Mouse (Mus musculus) heart, embryonic 16.5 days (tissue): ENCODE measurements around the gene Gpr87. TPM values are rescaled to one million over a fixed set of nuclear protein-coding genes. Genes with fewer than 3 reads are reported as not detected.

ENCODE experiments used
- ATAC-seq: fragments of 200-750 bp; cut with Nextera tagmentation; replicated peaks from 2 replicates; pipeline ENCODE4 v1.8.0; 2017; ENCODE audit warnings: moderate number of reproducible peaks; ENCODE audit not compliant: insufficient read depth, low FRiP score; ENCODE audit errors: extremely low read depth
- H3K27ac ChIP-seq: fragments of 300-500 bp; sonication (generic); 2 replicates; pipeline ENCODE4 v1.5.1; 2014; ENCODE audit warnings: mild to moderate bottlenecking, low read length, control low read depth, moderate library complexity
- H3K27me3 ChIP-seq: fragments of 300-500 bp; sonication (generic); 2 replicates; pipeline ENCODE4 v1.6.1; 2014; ENCODE audit warnings: low read length, mixed read lengths; ENCODE audit not compliant: control insufficient read depth, insufficient read depth
- H3K36me3 ChIP-seq: fragments of 300-500 bp; sonication (generic); 2 replicates; pipeline ENCODE4 v1.6.1; 2014; ENCODE audit not compliant: control insufficient read depth, insufficient read depth
- H3K4me1 ChIP-seq: fragments of 300-500 bp; sonication (generic); 2 replicates; pipeline ENCODE4 v1.6.1; 2014; ENCODE audit warnings: low read length, mixed read lengths; ENCODE audit not compliant: control insufficient read depth, insufficient read depth
- H3K4me2 ChIP-seq: fragments of 300-500 bp; sonication (generic); 2 replicates; pipeline ENCODE4 v1.6.1; 2014; ENCODE audit warnings: low read depth, mild to moderate bottlenecking, control low read depth, low read length
- H3K4me3 ChIP-seq: fragments of 300-500 bp; sonication (generic); 2 replicates; pipeline ENCODE4 v1.5.1; 2014; ENCODE audit warnings: mild to moderate bottlenecking, control low read depth, low read length
- H3K9ac ChIP-seq: fragments of 300-500 bp; sonication (generic); 2 replicates; pipeline ENCODE4 v1.6.1; 2014; ENCODE audit warnings: low read length, control low read depth
- H3K9me3 ChIP-seq: fragments of 300-500 bp; sonication (generic); replicated peaks from 2 replicates; pipeline ENCODE4 v1.6.1; 2016; ENCODE audit warnings: low read length; ENCODE audit not compliant: control insufficient read depth
- WGBS: fragments of 180-500 bp; shearing (Covaris S2); extraction: QIAGEN DNeasy Blood & Tissue Kit; methylation state at CpG from one replicate; pipeline ENCODE4 v1.1.7; 2014; 5-methylcytosine and 5-hydroxymethylcytosine counted together
- polyA plus RNA-seq: library from polyadenylated mRNA; unstranded; fragments of >200 nt; fragmentation: Nextera tagmentation; extraction: Ambion mirVana; gene quantifications from 2 replicates; pipeline ENCODE4 v1.2.1, GENCODE M21; 2015

Gpr87 gene
- polyA plus RNA-seq, 1 experiment from 2014 or later = 1.1 TPM

- Histone ChIP-seq H3K4me2 (no peak overlapping the region), H3K27me3 (no peaks in the 10 kb centered on the region), H3K36me3 (no peaks in the 10 kb centered on the region), H3K4me1 (peaks cover 2% of the 10 kb centered on the region; the same call in 1 of the 2 replicates), H3K9me3 (no peaks in the 10 kb centered on the region), H3K9ac (no peak overlapping the region), H3K27ac (no peak overlapping the region), H3K4me3 (no peak overlapping the region)
- no peak for ATAC-seq
- WGBS = 86% methylated on average over 10 of the region's 10 CpGs
These were observed 22.3 kb upstream of the Gpr87 start for GRCm38 (mm10) chr3:59217211-59217610.

DNA sequence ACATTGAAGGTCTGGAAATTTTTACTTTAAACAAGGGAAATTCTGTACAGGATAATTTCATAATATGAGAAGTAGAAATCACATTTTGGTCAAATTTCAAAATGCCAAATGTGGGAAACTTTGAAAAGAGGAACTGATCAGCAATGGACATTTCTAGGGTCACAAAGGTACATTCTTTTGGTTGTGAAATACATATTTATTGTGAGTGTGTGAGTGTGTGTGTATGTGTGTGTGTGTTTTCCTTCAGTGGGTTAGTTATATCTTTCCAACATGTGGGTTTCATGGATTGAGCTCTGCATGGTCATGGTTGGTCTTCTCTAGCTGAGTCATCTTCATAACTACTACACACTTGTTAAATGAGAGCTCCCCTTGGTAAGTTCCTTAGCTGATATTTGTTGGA, 17.5 kb upstream of the Gpr87 start:
- H3K27ac ChIP-seq = no peak overlapping the region
- no peaks in the 10 kb centered on the region for H3K27me3 ChIP-seq
- no peak overlapping the region for H3K4me2 ChIP-seq
- H3K9ac ChIP-seq = no peak overlapping the region
- H3K4me3 ChIP-seq = no peak overlapping the region
- H3K4me1 ChIP-seq = peaks cover 4% of the 10 kb centered on the region; the same call in 1 of the 2 replicates
- no peaks in the 10 kb centered on the region for H3K9me3 ChIP-seq
- H3K36me3 ChIP-seq = no peaks in the 10 kb centered on the region
- ATAC-seq = no peak

DNA sequence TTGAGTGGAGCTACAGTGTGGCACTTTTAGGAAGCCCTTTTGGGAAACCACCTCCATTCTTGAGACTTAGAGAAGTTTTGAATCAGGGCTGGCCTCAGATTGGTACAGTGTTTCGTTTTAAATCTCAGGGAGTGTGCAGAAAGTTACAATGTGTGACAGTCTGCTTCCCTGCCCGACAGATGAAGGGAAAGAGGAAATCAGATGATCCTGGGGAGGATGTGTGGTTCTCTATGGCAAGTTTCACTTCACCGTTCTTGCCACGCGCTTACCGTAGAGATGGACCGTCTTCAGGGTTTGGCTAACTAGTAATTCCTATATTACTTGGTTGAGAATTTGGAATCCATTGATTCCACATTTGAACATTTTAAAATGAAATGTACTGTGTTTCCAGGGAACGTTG, 16.9 kb upstream of the Gpr87 start:
- no peaks in the 10 kb centered on the region for H3K9me3 ChIP-seq
- ATAC-seq = no peak
- H3K36me3 ChIP-seq = no peaks in the 10 kb centered on the region
- H3K4me3 ChIP-seq = no peak overlapping the region
- H3K4me2 ChIP-seq = no peak overlapping the region
- no peak overlapping the region for H3K9ac ChIP-seq
- no peak overlapping the region for H3K27ac ChIP-seq
- H3K4me1 ChIP-seq = peaks cover 4% of the 10 kb centered on the region; the same call in 1 of the 2 replicates
- H3K27me3 ChIP-seq = no peaks in the 10 kb centered on the region
- 82% methylated on average over 8 of the region's 8 CpGs for WGBS

GRCm38 (mm10) chr3:59210727-59211126, 15.8 kb upstream of the Gpr87 start, which contains the start of gene P2ry13:
Gene P2ry13 (minus strand): TSS chr3:59210882.
- Histone ChIP-seq H3K27me3 (no peaks in the 10 kb centered on the region), H3K9ac (no peak within 1 kb of the TSS)
- WGBS = 86% methylated on average over 6 of the region's 6 CpGs

DNA sequence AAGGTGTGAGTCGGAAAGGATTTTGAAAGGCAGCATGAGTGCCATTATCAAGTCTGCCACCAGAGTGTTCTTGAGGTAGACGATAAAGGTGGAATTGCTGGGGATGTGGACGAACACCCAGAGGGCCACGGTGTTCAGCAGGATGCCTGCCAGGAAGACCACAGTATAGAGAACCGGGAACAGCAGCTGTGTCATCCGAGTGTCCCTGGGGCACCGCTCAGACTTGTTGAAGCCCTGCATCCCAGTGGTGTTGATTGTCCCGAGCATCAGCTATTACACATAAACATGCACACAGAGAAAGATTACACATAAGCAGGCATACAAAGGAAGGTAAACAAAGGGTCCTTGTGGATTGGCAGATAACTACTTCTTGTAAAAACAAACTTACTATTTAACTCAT, 15.2 kb upstream of the Gpr87 start:
- H3K9ac ChIP-seq = no peak overlapping the region
- H3K4me3 ChIP-seq = no peak overlapping the region
- no peak overlapping the region for H3K27ac ChIP-seq
- WGBS = 48% methylated on average over 8 of the region's 8 CpGs
- no peaks in the 10 kb centered on the region for H3K36me3 ChIP-seq
- no peak for ATAC-seq
- no peaks in the 10 kb centered on the region for H3K9me3 ChIP-seq
- H3K4me2 ChIP-seq = no peak overlapping the region
- H3K27me3 ChIP-seq = no peaks in the 10 kb centered on the region
- peaks cover 14% of the 10 kb centered on the region for H3K4me1 ChIP-seq

More at GRCm38 (mm10) chr3:59210727-59211126, 15.8 kb upstream of the Gpr87 start, which contains the start of gene P2ry13:
- Histone ChIP-seq H3K4me2 (no peak within 1 kb of the TSS), H3K27ac (no peak within 1 kb of the TSS), H3K36me3 (no peaks in the 10 kb centered on the region), H3K4me1 (peaks cover 8% of the 10 kb centered on the region), H3K4me3 (no peak within 1 kb of the TSS), H3K9me3 (no peaks in the 10 kb centered on the region)
- ATAC-seq = no peak

DNA sequence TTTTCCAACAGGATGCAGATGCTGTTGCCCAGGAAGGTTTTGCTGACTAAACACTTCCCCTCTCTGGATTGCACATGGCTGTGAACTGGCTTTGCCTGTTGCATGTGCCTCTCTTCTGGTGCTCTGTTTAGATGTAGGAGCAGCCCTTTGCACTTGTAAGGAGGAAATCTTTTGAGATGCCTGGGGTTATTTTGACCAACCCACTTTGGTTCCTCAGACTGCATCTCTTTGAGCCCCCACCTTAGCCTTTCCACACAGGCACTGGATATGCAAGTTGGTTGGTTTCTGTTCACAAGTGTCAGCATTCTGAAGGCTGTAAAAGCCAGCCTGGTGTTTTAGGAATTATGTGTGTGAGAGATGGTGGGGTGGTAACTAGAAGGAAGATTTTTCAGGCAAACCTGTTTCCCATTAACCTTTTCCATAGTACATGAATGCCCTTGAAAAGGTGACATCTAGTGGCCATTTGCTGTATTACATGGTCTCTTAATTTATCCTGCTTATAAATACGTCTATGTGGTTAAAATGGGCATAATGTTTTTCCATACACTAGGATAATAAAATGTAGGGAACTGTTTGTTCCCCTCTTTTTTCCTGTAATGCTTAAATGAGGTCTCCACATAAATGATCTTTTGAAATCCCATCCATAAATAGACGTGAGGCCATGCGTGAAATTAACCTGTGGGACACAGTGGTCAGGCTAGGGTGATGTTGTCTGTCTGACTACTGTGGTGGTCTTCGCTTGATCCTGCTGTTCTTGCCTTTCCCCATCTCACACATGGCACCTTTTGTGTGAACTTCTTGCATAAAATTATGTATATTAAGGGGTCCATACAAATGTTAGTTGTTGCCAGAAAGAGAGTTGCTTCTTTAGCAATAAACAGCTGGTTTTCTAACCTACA, 14.0 kb upstream of the Gpr87 start:
- H3K4me1 ChIP-seq = peaks cover 26% of the 10 kb centered on the region
- H3K36me3 ChIP-seq = no peaks in the 10 kb centered on the region
- 59% methylated on average over 4 of the region's 4 CpGs for WGBS
- no peak overlapping the region for H3K27ac ChIP-seq
- no peak overlapping the region for H3K4me2 ChIP-seq
- no peak for ATAC-seq
- no peak overlapping the region for H3K9ac ChIP-seq
- no peaks in the 10 kb centered on the region for H3K27me3 ChIP-seq
- H3K4me3 ChIP-seq = no peak overlapping the region
- H3K9me3 ChIP-seq = no peaks in the 10 kb centered on the region

- Histone ChIP-seq H3K4me2 (no peak overlapping the region), H3K27me3 (no peaks in the 10 kb centered on the region), H3K36me3 (no peaks in the 10 kb centered on the region), H3K9ac (no peak overlapping the region), H3K27ac (no peak overlapping the region), H3K4me1 (peaks cover 29% of the 10 kb centered on the region), H3K4me3 (no peak overlapping the region), H3K9me3 (no peaks in the 10 kb centered on the region)
- WGBS = 70% methylated on average over 4 of the region's 4 CpGs
- ATAC-seq = no peak
These were observed 11.0 kb upstream of the Gpr87 start for GRCm38 (mm10) chr3:59205941-59206340.

DNA sequence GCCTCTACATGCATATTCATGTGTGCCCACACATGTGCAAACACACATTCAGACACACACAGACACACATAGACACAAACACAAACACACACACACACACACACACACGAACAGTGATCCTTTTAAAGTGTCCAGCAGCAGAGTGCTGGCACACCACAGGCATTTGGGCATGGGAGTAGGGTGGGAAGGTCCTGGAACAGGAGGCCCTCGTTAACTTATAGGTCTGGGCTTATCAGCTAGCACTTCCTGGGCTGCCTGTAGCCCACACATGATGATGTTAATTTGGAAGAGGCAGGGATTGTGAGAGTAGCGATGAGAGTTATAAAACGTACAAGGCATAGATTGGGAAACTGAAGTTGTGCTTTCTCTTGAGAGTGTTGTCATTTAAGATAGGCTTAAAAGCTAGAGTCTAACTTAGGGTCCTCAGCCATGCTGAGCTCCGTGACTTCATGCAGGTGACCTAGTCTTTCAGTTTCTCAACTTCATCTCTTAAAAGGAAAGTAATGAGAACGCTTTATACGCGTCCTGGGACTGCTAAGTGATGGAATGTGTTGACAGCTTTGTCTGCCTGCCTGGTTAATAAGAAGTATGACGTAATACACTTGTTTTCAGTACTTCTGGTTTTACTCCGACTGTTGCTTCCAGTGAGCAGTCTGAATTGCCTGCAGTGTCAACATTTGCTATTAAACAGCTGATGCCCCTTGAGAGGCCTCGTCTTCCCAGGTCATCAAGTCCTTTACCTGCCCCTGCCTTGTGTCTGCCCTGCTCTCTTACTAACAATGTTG, 10.0 kb upstream of the Gpr87 start:
- Histone ChIP-seq H3K9me3 (no peaks in the 10 kb centered on the region), H3K4me3 (no peak overlapping the region), H3K4me2 (peak overlapping the region; percentile 45; the same call in 1 of the 2 replicates), H3K27me3 (no peaks in the 10 kb centered on the region), H3K4me1 (peaks cover 29% of the 10 kb centered on the region), H3K36me3 (no peaks in the 10 kb centered on the region), H3K27ac (peak overlapping the region; percentile 56), H3K9ac (no peak overlapping the region)
- WGBS = 24% methylated on average over 11 of the region's 11 CpGs
- ATAC-seq = peak; percentile 59
